Mouse (Mus musculus) heart, postnatal 36 days (tissue): ENCODE data around the gene Hp1bp3. TPM values are rescaled to one million over a fixed set of nuclear protein-coding genes. Genes with fewer than 3 reads are reported as not detected.
A peak's percentile ranks its signal among the peaks of the same experiment; 100 is the strongest.

Experiments
- DNase-seq, 2 experiments: peaks; one replicate each; pipeline ENCODE4 v3.0.0; 2021 to 2022
- intact Hi-C: fragments of 180-260 bp; cut with DNase I; formaldehyde crosslinking; loops from one replicate; pipeline ENCODE4 v1.15.1; 2025
- total RNA-seq, 2 experiments: library from RNA; stranded (reverse); gene quantifications; 2 replicates each; pipeline ENCODE4 v1.2.3; 2021

Gene Hp1bp3
- total RNA-seq, result 10 to 100 TPM; 77.5 to 87.7 TPM

- intact Hi-C loops, result no loop called here
Observed at GRCm38 (mm10) chr4:138216200-138216890, at the start of gene Hp1bp3. Hp1bp3 (plus strand) TSS chr4:138216296.

GRCm38 (mm10) chr4:138166519-138166918, 49.6 kb upstream of the Hp1bp3 start:
- DNase-seq, result no peak
- intact Hi-C loops, result no loop called here

More at GRCm38 (mm10) chr4:138216200-138216890, at the start of gene Hp1bp3:
- peak; percentile 77 to 89 for DNase-seq

GRCm38 (mm10) chr4:138168162-138168561, 47.9 kb upstream of the Hp1bp3 start:
- DNase-seq, result no peak
- intact Hi-C loops, result no loop called here

- DNase-seq, result no peak
- intact Hi-C loops, result no loop called here
Observed at GRCm38 (mm10) chr4:138169420-138169819, 46.7 kb upstream of the Hp1bp3 start.

- no peak for DNase-seq
- intact Hi-C loops, result no loop called here
Observed at GRCm38 (mm10) chr4:138172686-138173085, 43.4 kb upstream of the Hp1bp3 start.

GRCm38 (mm10) chr4:138179391-138179790, 36.7 kb upstream of the Hp1bp3 start:
- no peak for DNase-seq
- intact Hi-C loops, result no loop called here

- intact Hi-C loops, result no loop called here
- no peak for DNase-seq
Observed at GRCm38 (mm10) chr4:138180719-138181118, 35.4 kb upstream of the Hp1bp3 start.

GRCm38 (mm10) chr4:138184056-138184455, 32.0 kb upstream of the Hp1bp3 start:
- intact Hi-C loops, result no loop called here
- no peak for DNase-seq

GRCm38 (mm10) chr4:138184573-138184981, 31.5 kb upstream of the Hp1bp3 start:
- no peak for DNase-seq
- intact Hi-C loops, result no loop called here

- intact Hi-C loops, result no loop called here
Observed at GRCm38 (mm10) chr4:138185961-138186360, 30.1 kb upstream of the Hp1bp3 start.

GRCm38 (mm10) chr4:138187995-138188394, 28.1 kb upstream of the Hp1bp3 start:
- intact Hi-C loops, result no loop called here
- no peak for DNase-seq

More at GRCm38 (mm10) chr4:138185961-138186360, 30.1 kb upstream of the Hp1bp3 start:
- DNase-seq, result no peak

- intact Hi-C loops, result no loop called here
- DNase-seq, result no peak
Observed at GRCm38 (mm10) chr4:138192561-138192960, 23.5 kb upstream of the Hp1bp3 start.

GRCm38 (mm10) chr4:138200769-138201168, 15.3 kb upstream of the Hp1bp3 start:
- DNase-seq, result no peak
- intact Hi-C loops, result no loop called here

- intact Hi-C loops, result no loop called here
Observed at GRCm38 (mm10) chr4:138201696-138202095, 14.4 kb upstream of the Hp1bp3 start.

GRCm38 (mm10) chr4:138210116-138210515, 6.0 kb upstream of the Hp1bp3 start:
- intact Hi-C loops, result no loop called here

More at GRCm38 (mm10) chr4:138201696-138202095, 14.4 kb upstream of the Hp1bp3 start:
- DNase-seq, result no peak

GRCm38 (mm10) chr4:138213861-138214260, 2.2 kb upstream of the Hp1bp3 start:
- intact Hi-C loops, result no loop called here
- DNase-seq, result no peak

More at GRCm38 (mm10) chr4:138210116-138210515, 6.0 kb upstream of the Hp1bp3 start:
- no peak for DNase-seq

- no peak for DNase-seq
- intact Hi-C loops, result no loop called here
Observed at GRCm38 (mm10) chr4:138215671-138216199, 361 bp upstream of the Hp1bp3 start.

- peak; percentile 97 to 99 for DNase-seq
- intact Hi-C loops, result no loop called here
Observed at GRCm38 (mm10) chr4:138216891-138217392, 846 bp downstream of the Hp1bp3 start.

GRCm38 (mm10) chr4:138217441-138217840, 1.3 kb downstream of the Hp1bp3 start:
- DNase-seq, result no peak
- intact Hi-C loops, result no loop called here

- intact Hi-C loops, result no loop called here
Observed at GRCm38 (mm10) chr4:138217951-138218685, 2.0 kb downstream of the Hp1bp3 start.

GRCm38 (mm10) chr4:138219331-138219730, 3.2 kb downstream of the Hp1bp3 start:
- DNase-seq, result no peak
- intact Hi-C loops, result no loop called here

More at GRCm38 (mm10) chr4:138217951-138218685, 2.0 kb downstream of the Hp1bp3 start:
- no peak for DNase-seq
